Mouse (Mus musculus): ENCODE results near the gene Lman2l. TPM values are rescaled to one million over a fixed set of nuclear protein-coding genes. Genes with fewer than 3 reads are reported as not detected.

The Lman2l gene
- total and polyA plus RNA-seq, 2 experiments from 2014 or later = 25.9 to 40.0 TPM

GRCm38 (mm10) chr1:36397041-36397440 is 48.0 kb downstream of the Lman2l start:
- ATAC-seq (ENCODE audit: low FRiP score) (no peak), DNase-seq (ENCODE audit: low spot score) (no peak)
- H3K27me3 ChIP-seq (ENCODE audit: insufficient read depth, low read length) = no peaks in the 10 kb centered on the region
- H3K4me1 ChIP-seq (ENCODE audit: insufficient read depth, low read length) = peaks cover 7% of the 10 kb centered on the region; the same call in 1 of the 2 replicates
- H3K4me2 ChIP-seq (ENCODE audit: low read depth, low read length, poor library complexity, severe bottlenecking) = no peak overlapping the region
- 24% methylated on average over 6 of the region's 6 CpGs for WGBS
- no peak for TF ChIP-seq CTCF (IDR thresholded peaks at IDR 0.05)
- H3K27ac ChIP-seq (ENCODE audit: low read depth, low read length) = no peak overlapping the region
- H3K36me3 ChIP-seq (ENCODE audit: insufficient read depth, low read length) = no peaks in the 10 kb centered on the region
- no peak overlapping the region for H3K9ac ChIP-seq (replicated peaks; ENCODE audit: low read length, poor library complexity, severe bottlenecking)
- no peaks in the 10 kb centered on the region for H3K9me3 ChIP-seq (ENCODE audit: low read length)
- H3K4me3 ChIP-seq (ENCODE audit: low read depth, low read length) = no peak overlapping the region

GRCm38 (mm10) chr1:36379582-36379981 is 65.5 kb downstream of the Lman2l start:
- TF ChIP-seq CTCF (IDR thresholded peaks at IDR 0.05) = peak; percentile 10; the same call in 1 of the 2 replicates
- Histone ChIP-seq H3K36me3 (ENCODE audit: insufficient read depth, low read length) (no peaks in the 10 kb centered on the region), H3K4me2 (ENCODE audit: low read depth, low read length, poor library complexity, severe bottlenecking) (no peak overlapping the region), H3K9me3 (ENCODE audit: low read length) (no peaks in the 10 kb centered on the region), H3K4me1 (ENCODE audit: insufficient read depth, low read length) (no peaks in the 10 kb centered on the region), H3K9ac (replicated peaks; ENCODE audit: low read length, poor library complexity, severe bottlenecking) (no peak overlapping the region), H3K4me3 (ENCODE audit: low read depth, low read length) (no peak overlapping the region), H3K27ac (ENCODE audit: low read depth, low read length) (no peak overlapping the region), H3K27me3 (ENCODE audit: insufficient read depth, low read length) (no peaks in the 10 kb centered on the region)
- peak; percentile 78 for DNase-seq (ENCODE audit: low spot score)
- WGBS = 65% methylated on average over 4 of the region's 4 CpGs
- no peak; the same call in 1 of the 2 replicates for ATAC-seq (ENCODE audit: low FRiP score)

- no peak overlapping the region for H3K9ac ChIP-seq (replicated peaks; ENCODE audit: low read length, poor library complexity, severe bottlenecking)
- H3K4me1 ChIP-seq (ENCODE audit: insufficient read depth, low read length) = no peaks in the 10 kb centered on the region
- ATAC-seq (ENCODE audit: low FRiP score) = no peak
- H3K4me2 ChIP-seq (ENCODE audit: low read depth, low read length, poor library complexity, severe bottlenecking) = no peak overlapping the region
- WGBS = 69% methylated on average over 6 of the region's 6 CpGs
- H3K4me3 ChIP-seq (ENCODE audit: low read depth, low read length) = no peak overlapping the region
- no peaks in the 10 kb centered on the region for H3K9me3 ChIP-seq (ENCODE audit: low read length)
- H3K36me3 ChIP-seq (ENCODE audit: insufficient read depth, low read length) = no peaks in the 10 kb centered on the region
- no peak for DNase-seq (ENCODE audit: low spot score)
- TF ChIP-seq CTCF (IDR thresholded peaks at IDR 0.05) = no peak
- no peaks in the 10 kb centered on the region for H3K27me3 ChIP-seq (ENCODE audit: insufficient read depth, low read length)
- H3K27ac ChIP-seq (ENCODE audit: low read depth, low read length) = no peak overlapping the region
Observed at GRCm38 (mm10) chr1:36378880-36379279, 66.2 kb downstream of the Lman2l start.

- ATAC-seq (ENCODE audit: low FRiP score) = no peak
- 79% methylated on average over 10 of the region's 10 CpGs for WGBS
- Histone ChIP-seq H3K9ac (replicated peaks; ENCODE audit: low read length, poor library complexity, severe bottlenecking) (no peak within 1 kb of the TSS), H3K4me3 (ENCODE audit: low read depth, low read length) (no peak within 1 kb of the TSS), H3K27ac (ENCODE audit: low read depth, low read length) (no peak within 1 kb of the TSS), H3K9me3 (ENCODE audit: low read length) (no peaks in the 10 kb centered on the region), H3K36me3 (ENCODE audit: insufficient read depth, low read length) (no peaks in the 10 kb centered on the region), H3K27me3 (ENCODE audit: insufficient read depth, low read length) (no peaks in the 10 kb centered on the region), H3K4me1 (ENCODE audit: insufficient read depth, low read length) (peaks cover 3% of the 10 kb centered on the region; the same call in 1 of the 2 replicates), H3K4me2 (ENCODE audit: low read depth, low read length, poor library complexity, severe bottlenecking) (no peak within 1 kb of the TSS)
- DNase-seq (ENCODE audit: low spot score) = no peak
- no peak for TF ChIP-seq CTCF (IDR thresholded peaks at IDR 0.05)
Observed at GRCm38 (mm10) chr1:36371934-36372845, 72.9 kb downstream of the Lman2l start, which contains the start of gene Fer1l5. TSS of gene Fer1l5 (plus strand) at chr1:36372291.

GRCm38 (mm10) chr1:36370918-36371317 is 74.2 kb downstream of the Lman2l start:
- 84% methylated on average over 6 of the region's 6 CpGs for WGBS
- Histone ChIP-seq H3K9ac (replicated peaks; ENCODE audit: low read length, poor library complexity, severe bottlenecking) (no peak overlapping the region), H3K4me2 (ENCODE audit: low read depth, low read length, poor library complexity, severe bottlenecking) (no peak overlapping the region), H3K4me3 (ENCODE audit: low read depth, low read length) (no peak overlapping the region), H3K9me3 (ENCODE audit: low read length) (no peaks in the 10 kb centered on the region), H3K27me3 (ENCODE audit: insufficient read depth, low read length) (no peaks in the 10 kb centered on the region), H3K4me1 (ENCODE audit: insufficient read depth, low read length) (peaks cover 3% of the 10 kb centered on the region; the same call in 1 of the 2 replicates), H3K36me3 (ENCODE audit: insufficient read depth, low read length) (no peaks in the 10 kb centered on the region), H3K27ac (ENCODE audit: low read depth, low read length) (no peak overlapping the region)
- TF ChIP-seq CTCF (IDR thresholded peaks at IDR 0.05) = no peak
- DNase-seq (ENCODE audit: low spot score) (no peak), ATAC-seq (ENCODE audit: low FRiP score) (no peak)

Other genes with a start within 250 kb of the Lman2l start
- gene Uggt1, start 200.6 kb downstream of the Lman2l start, total RNA-seq (2014; rRNA removed) = 48.3 and 50.6 TPM in 2 replicates
- 22.1 and 23.8 TPM in 2 replicates for gene Uggt1, start 200.6 kb downstream of the Lman2l start, polyA plus RNA-seq (2015; fragmentation: Nextera tagmentation; extraction: Ambion mirVana)
- gene Neurl3, start 170.6 kb downstream of the Lman2l start, total RNA-seq (2014; rRNA removed) = 0.66 and 1.0 TPM in 2 replicates
- 2.3 and 2.4 TPM in 2 replicates for gene Neurl3, start 170.6 kb downstream of the Lman2l start, polyA plus RNA-seq (2015; fragmentation: Nextera tagmentation; extraction: Ambion mirVana)
- gene Arid5a, start 137.5 kb downstream of the Lman2l start, total RNA-seq (2014; rRNA removed) = 3.9 and 5.4 TPM in 2 replicates
- gene Arid5a, start 137.5 kb downstream of the Lman2l start, polyA plus RNA-seq (2015; fragmentation: Nextera tagmentation; extraction: Ambion mirVana) = 3.1 and 3.4 TPM in 2 replicates
- 62.3 and 67.5 TPM in 2 replicates for gene Kansl3, start 76.1 kb downstream of the Lman2l start, total RNA-seq (2014; rRNA removed)
- 31.4 and 35.6 TPM in 2 replicates for gene Kansl3, start 76.1 kb downstream of the Lman2l start, polyA plus RNA-seq (2015; fragmentation: Nextera tagmentation; extraction: Ambion mirVana)
- gene Fer1l5, start 73.0 kb downstream of the Lman2l start, total RNA-seq (2014; rRNA removed) = not detected in 2 replicates
- 1.0 and 1.3 TPM in 2 replicates for gene Fer1l5, start 73.0 kb downstream of the Lman2l start, polyA plus RNA-seq (2015; fragmentation: Nextera tagmentation; extraction: Ambion mirVana)
- 15.6 and 16.8 TPM in 2 replicates for gene Cnnm4, start 26.3 kb upstream of the Lman2l start, total RNA-seq (2014; rRNA removed)
- gene Cnnm4, start 26.3 kb upstream of the Lman2l start, polyA plus RNA-seq (2015; fragmentation: Nextera tagmentation; extraction: Ambion mirVana) = 10.6 and 11.0 TPM in 2 replicates
- 32.9 and 40.8 TPM in 2 replicates for gene Cnnm3, start 66.6 kb upstream of the Lman2l start, total RNA-seq (2014; rRNA removed)
- 4.3 and 5.2 TPM in 2 replicates for gene Cnnm3, start 66.6 kb upstream of the Lman2l start, polyA plus RNA-seq (2015; fragmentation: Nextera tagmentation; extraction: Ambion mirVana)
- gene Ankrd23, start 91.6 kb upstream of the Lman2l start, total RNA-seq (2014; rRNA removed) = 9.8 and 11.6 TPM in 2 replicates
- 12.8 and 14.8 TPM in 2 replicates for gene Ankrd23, start 91.6 kb upstream of the Lman2l start, polyA plus RNA-seq (2015; fragmentation: Nextera tagmentation; extraction: Ambion mirVana)
- not detected in 2 replicates for gene Gm42417, start 94.2 kb upstream of the Lman2l start, total RNA-seq (2014; rRNA removed)
- gene Gm42417, start 94.2 kb upstream of the Lman2l start, polyA plus RNA-seq (2015; fragmentation: Nextera tagmentation; extraction: Ambion mirVana) = 0.42 and 0.65 TPM in 2 replicates
- gene Ankrd39, start 102.2 kb upstream of the Lman2l start, total RNA-seq (2014; rRNA removed) = 27.9 and 30.4 TPM in 2 replicates
- 34.3 and 40.9 TPM in 2 replicates for gene Ankrd39, start 102.2 kb upstream of the Lman2l start, polyA plus RNA-seq (2015; fragmentation: Nextera tagmentation; extraction: Ambion mirVana)
- 30.0 and 32.7 TPM in 2 replicates for gene Sema4c, start 113.1 kb upstream of the Lman2l start, total RNA-seq (2014; rRNA removed)
- 14.7 and 18.0 TPM in 2 replicates for gene Sema4c, start 113.1 kb upstream of the Lman2l start, polyA plus RNA-seq (2015; fragmentation: Nextera tagmentation; extraction: Ambion mirVana)
- not detected in 2 replicates for gene Fam178b, start 237.9 kb upstream of the Lman2l start, total RNA-seq (2014; rRNA removed)
- gene Fam178b, start 237.9 kb upstream of the Lman2l start, polyA plus RNA-seq (2015; fragmentation: Nextera tagmentation; extraction: Ambion mirVana) = 0.20 and 0.32 TPM in 2 replicates
- 346 and 362 TPM in 2 replicates for gene Cox5b, start 246.2 kb upstream of the Lman2l start, total RNA-seq (2014; rRNA removed)
- 835 and 901 TPM in 2 replicates for gene Cox5b, start 246.2 kb upstream of the Lman2l start, polyA plus RNA-seq (2015; fragmentation: Nextera tagmentation; extraction: Ambion mirVana)

Measured in midbrain, postnatal 0 days (tissue).